Mouse (Mus musculus) monocyte, adult 5-6 weeks (primary cell): ENCODE measurements around the gene Aldh16a1. TPM values are rescaled to one million over a fixed set of nuclear protein-coding genes. Genes with fewer than 3 reads are reported as not detected.
"Not testable (repeated sequence)": the region's sequence is repeated elsewhere in the genome, so short reads cannot be mapped to it uniquely, and the experiment has no call there.

ENCODE experiments used
- ATAC-seq: fragments of 153-309, 156-312 bp; replicated peaks from 2 replicates; pipeline ENCODE4 v1.8.0; 2017; ENCODE audit warnings: mild to moderate bottlenecking; ENCODE audit not compliant: low TSS enrichment, insufficient number of reproducible peaks, severe bottlenecking, poor library complexity, low FRiP score
- total RNA-seq: library from RNA; stranded (forward); fragments of 200-1000, 200-491, 200-594 nt; gene quantifications from 3 replicates; pipeline ENCODE4 v1.2.3, GENCODE M21; 2017

The Aldh16a1 gene
- total RNA-seq, 1 experiment from 2014 or later, result 28.6 TPM

GRCm38 (mm10) chr7:45181540-45181939 is 27.2 kb upstream of the Aldh16a1 start:
- no peak for ATAC-seq

DNA sequence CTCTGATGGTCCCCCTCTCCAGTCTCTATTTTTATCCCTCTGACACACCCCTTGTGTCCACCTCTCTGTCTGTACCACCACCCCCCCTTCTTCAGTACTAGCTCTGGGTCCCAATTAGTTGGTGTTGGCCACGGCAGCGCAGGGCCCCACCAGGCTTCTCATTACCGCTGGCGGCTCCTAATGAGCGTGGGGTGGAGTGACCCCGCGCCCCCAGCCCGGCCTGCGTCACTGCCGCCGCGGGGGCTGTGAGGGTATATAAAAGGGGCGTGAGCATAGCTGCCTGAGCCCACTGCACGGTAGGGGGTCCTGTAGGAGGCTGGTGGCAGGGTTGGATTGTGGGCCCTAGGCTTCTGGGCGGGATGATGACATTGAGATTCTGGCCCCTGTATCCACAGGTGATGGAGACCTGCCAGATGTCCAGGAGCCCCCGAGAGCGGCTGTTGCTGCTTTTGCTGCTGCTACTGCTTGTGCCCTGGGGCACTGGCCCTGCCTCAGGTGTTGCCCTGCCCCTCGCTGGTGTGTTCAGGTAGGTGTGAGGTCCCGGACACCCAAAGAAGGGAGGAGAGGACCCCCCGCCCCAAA is 26.6 kb upstream of the Aldh16a1 start, which contains the start of gene Pth2:
Gene Pth2 (plus strand): TSS at position 100 of the 582 bp plus-strand sequence.
- ATAC-seq, result no peak

DNA sequence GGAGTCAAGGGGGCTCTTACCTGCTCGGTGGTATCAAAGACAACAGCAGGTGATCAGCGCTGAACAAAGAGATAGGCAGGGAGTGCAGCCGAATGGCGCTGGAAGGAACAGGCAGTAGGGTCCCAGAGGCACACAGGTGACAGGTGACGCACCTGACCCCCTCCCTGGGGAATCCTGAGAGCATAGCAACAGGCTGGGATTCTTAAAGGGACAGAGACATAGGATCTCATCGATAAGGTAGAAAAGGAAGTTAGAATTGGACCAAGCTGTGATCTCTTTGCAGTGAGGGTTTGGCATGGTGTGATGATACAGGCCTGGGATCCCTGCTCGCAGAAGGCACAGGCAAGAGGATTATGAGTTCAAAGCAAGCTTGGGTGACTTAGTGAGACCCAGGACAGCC is 25.1 kb upstream of the Aldh16a1 start, which contains the start of gene Gfy:
Gene Gfy (minus strand): TSS at position 101 of the 400 bp plus-strand sequence.
- ATAC-seq, result no peak

- no peak for ATAC-seq
Measured at GRCm38 (mm10) chr7:45178550-45178949, 24.2 kb upstream of the Aldh16a1 start.

DNA sequence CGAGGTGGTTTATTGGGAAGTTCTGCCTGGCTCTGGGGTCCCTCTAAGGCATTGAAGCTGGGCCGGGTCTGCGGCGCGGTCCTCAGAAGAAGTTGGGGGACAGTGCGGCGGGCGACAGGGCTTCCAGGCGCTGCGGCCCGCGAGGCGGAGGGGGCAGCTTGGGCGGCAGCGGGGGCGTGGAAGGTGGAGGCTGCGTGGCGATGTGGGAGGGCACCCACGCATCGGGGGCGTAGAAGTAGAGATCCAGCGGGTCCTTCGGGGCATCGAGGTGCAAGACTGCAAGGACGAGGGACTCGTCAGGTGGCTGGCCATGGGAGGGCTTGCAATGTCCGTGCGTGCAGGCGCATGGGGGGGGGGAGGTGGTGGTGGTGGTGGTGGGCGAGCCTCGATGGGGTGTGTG is 22.0 kb upstream of the Aldh16a1 start:
- ATAC-seq, result no peak

DNA sequence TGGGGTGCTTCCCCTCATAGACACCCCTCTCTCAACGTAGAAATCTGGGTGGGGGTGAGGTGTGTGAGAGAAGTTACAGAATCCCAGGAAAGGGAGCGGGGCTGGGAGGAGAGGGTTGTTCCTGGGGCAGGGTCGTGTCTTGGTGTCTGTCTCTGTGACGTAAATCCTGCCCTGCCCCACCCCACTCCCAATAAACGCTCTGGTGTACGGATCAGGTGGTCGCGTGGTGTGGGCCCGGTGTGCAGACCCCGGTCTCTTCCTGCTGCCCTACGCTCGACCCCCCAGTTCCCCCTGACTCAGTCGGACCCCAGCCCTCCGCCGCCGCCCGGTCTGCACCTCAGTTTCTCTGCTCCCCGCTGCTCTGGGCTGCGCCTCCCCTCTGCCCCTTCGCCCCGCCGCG is 21.5 kb upstream of the Aldh16a1 start:
- ATAC-seq, result no peak

GRCm38 (mm10) chr7:45175398-45175797 is 21.0 kb upstream of the Aldh16a1 start:
- no peak for ATAC-seq

- ATAC-seq, result no peak
Measured at GRCm38 (mm10) chr7:45174567-45175280, 20.3 kb upstream of the Aldh16a1 start.

GRCm38 (mm10) chr7:45173772-45174171 is 19.4 kb upstream of the Aldh16a1 start:
- ATAC-seq, result not testable (repeated sequence)

DNA sequence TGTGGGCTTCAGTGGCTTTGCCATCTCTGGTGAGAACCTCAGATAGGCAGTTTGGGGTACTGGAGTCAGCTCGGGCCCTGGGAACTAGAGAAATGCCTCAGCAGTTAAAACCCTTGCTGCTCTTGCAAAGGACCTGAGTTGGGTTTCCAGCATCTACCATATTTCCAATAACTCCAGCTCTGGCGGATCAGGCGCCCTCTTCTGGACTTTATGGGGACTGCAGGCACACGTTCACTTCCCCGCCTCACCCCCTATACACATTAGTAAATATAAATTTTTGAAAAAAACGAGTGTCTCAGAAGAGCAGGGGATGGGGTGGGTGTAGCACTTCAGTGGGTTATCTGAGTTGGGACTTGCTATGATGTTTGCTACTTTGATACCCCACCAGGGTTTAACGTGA is 18.6 kb upstream of the Aldh16a1 start:
- no peak for ATAC-seq

DNA sequence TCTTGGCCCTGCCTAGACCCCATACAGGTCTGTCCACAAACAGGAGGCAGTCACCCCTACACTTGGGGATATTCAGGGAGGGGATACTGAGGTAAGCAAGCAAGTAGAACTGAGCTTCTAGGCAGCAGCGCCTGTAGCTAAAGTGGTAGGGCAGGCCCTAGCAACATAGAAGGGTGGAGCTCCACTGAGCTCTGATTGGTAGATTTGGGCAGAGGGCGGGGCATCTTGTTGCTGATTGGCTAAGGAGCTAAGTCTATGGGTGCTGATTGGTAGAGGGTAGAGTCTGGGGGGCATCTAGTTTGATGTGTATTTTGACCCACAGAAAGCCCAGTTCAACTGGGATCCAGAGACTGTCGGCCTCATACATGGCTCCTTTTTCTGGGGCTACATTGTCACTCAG is 15.1 kb upstream of the Aldh16a1 start:
- no peak for ATAC-seq

DNA sequence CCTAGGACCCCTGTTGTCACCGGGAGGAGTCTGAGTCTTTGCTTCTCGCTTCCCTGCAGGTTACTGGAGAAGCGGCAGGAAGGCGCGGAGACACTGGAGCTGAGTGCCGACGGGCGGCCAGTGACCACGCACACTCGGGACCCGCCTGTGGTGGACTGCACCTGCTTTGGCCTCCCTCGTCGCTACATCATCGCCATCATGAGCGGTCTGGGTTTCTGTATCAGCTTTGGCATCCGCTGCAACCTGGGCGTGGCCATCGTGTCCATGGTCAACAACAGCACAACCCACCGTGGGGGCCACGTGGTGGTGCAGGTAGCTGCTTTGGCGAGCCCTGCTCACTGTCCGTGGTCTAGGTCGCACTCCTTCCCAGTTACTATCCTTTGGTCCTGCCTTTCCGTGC is 14.3 kb upstream of the Aldh16a1 start:
- ATAC-seq, result no peak

DNA sequence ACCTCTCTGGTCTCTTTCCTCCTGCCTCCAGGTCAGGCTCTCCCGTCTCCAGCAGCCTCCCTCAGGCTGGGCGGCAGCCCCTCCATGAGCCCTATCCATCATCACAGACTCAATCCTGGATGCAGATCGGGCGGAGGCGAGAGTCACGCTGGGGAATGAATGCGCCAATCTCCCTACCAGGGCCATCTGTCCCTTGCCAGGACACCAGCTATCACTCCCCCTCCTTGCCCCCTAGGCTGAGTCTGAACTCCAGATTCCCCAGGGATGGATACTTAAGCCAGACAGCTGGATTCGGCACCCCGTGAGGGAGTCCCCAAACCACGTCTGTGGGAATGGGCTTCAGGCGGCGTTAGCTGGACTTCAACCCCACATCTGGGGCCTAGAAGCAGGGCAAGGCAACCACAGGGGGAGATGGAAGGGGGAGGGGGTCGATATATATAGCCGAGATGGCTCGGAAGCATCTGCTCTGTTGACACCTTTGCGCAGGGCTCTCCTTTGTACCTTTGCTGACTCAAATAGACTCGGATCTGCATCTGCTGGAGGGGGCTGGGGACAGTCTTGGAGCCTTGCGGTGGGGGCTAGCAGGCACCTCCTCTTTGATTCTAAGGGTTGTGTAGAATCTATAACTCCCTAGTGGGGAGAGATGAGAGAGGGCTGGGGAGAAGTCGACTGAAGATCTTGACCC is 13.5 kb upstream of the Aldh16a1 start:
- no peak for ATAC-seq

- ATAC-seq, result no peak
Measured at GRCm38 (mm10) chr7:45166950-45167401, 12.6 kb upstream of the Aldh16a1 start.

- ATAC-seq, result no peak
Measured at GRCm38 (mm10) chr7:45165701-45166100, 11.3 kb upstream of the Aldh16a1 start.

GRCm38 (mm10) chr7:45164833-45165232 is 10.4 kb upstream of the Aldh16a1 start:
- no peak for ATAC-seq

DNA sequence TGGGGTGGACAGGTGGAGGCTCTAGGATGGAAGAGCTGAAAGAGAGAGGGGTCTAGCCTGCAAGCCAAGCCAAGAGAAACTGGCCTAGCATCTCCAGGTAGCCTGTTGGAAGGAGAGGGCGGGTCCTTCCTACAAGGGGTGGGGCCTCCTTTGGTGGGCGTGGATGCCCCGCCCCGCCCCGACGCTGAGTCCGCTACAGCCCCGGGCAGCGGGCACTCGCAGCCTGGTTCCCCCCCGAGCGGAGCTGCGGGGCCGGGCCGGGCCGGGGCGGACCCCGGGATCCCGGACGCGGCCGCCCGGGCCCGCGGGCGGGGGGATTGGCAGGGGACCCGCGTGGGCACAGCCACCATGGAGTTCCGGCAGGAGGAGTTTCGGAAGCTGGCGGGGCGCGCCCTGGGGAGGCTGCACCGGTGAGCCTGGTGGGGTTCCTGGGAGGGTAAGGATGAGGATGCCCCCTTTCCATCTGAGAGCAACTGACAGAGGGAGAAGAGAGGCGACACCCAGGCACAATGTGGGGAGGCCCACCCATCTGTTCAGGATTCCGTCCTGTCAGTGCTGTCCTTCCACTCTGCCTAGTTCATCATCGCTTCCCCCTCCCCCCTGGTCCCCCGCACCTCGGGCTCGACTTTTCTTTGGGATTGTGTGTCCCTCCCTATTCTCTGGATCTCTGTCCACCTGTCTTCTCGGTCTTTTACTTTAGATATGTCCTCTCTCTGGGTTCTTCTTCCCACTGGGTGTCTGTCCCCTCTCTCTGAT is 9.5 kb upstream of the Aldh16a1 start, which contains the start of gene Slc17a7:
Gene Slc17a7 (plus strand): TSS at position 215 of the 756 bp plus-strand sequence.
- no peak for ATAC-seq

GRCm38 (mm10) chr7:45162996-45163615 is 8.7 kb upstream of the Aldh16a1 start:
- no peak for ATAC-seq
